Mouse (Mus musculus) forebrain, embryonic 13.5 days (tissue): Measurements from ENCODE around the gene Tap1. TPM values are rescaled to one million over a fixed set of nuclear protein-coding genes. Genes with fewer than 3 reads are reported as not detected.
"Not testable (repeated sequence)": the region's sequence is repeated elsewhere in the genome, so short reads cannot be mapped to it uniquely, and the experiment has no call there.

Source experiments
- ATAC-seq: fragments of 200-750 bp; cut with Nextera tagmentation; 2 replicates; pipeline ENCODE4 v1.8.0; 2017
- H3K27ac ChIP-seq: fragments of 300-500 bp; sonication (generic); 2 replicates; pipeline ENCODE4 v1.5.1; 2015; ENCODE audit warnings: inconsistent platforms, mild to moderate bottlenecking, moderate library complexity
- H3K27me3 ChIP-seq: fragments of 300-500 bp; sonication (generic); 2 replicates; pipeline ENCODE4 v1.6.1; 2015; ENCODE audit warnings: mild to moderate bottlenecking, inconsistent platforms
- H3K36me3 ChIP-seq: fragments of 300-500 bp; sonication (generic); 2 replicates; pipeline ENCODE4 v1.6.1; 2015; ENCODE audit warnings: mild to moderate bottlenecking, inconsistent platforms; ENCODE audit not compliant: poor library complexity, severe bottlenecking
- H3K4me1 ChIP-seq: fragments of 300-500 bp; sonication (generic); 2 replicates; pipeline ENCODE4 v1.6.1; 2015; ENCODE audit warnings: inconsistent platforms
- H3K4me2 ChIP-seq: fragments of 300-500 bp; sonication (generic); 2 replicates; pipeline ENCODE4 v1.6.1; 2015; ENCODE audit warnings: inconsistent platforms, mild to moderate bottlenecking, moderate library complexity
- H3K4me3 ChIP-seq: fragments of 300-500 bp; sonication (generic); 2 replicates; pipeline ENCODE4 v1.5.1; 2015; ENCODE audit warnings: mild to moderate bottlenecking, inconsistent platforms
- H3K9ac ChIP-seq: fragments of 300-500 bp; sonication (generic); 2 replicates; pipeline ENCODE4 v1.6.1; 2015; ENCODE audit warnings: mild to moderate bottlenecking, inconsistent platforms
- H3K9me3 ChIP-seq: fragments of 300-500 bp; sonication (generic); replicated peaks from 2 replicates; pipeline ENCODE4 v1.6.1; 2016; ENCODE audit warnings: inconsistent platforms
- WGBS: fragments of 180-500 bp; shearing (Covaris S2); methylation state at CpG from one replicate; pipeline ENCODE4 v1.1.7; 2015; 5-methylcytosine and 5-hydroxymethylcytosine counted together
- polyA plus RNA-seq: library from polyadenylated mRNA; unstranded; fragments of >200 nt; fragmentation: Nextera tagmentation; extraction: Ambion mirVana; gene quantifications from 2 replicates; pipeline ENCODE4 v1.2.1, GENCODE M21; 2015

Gene Tap1
- polyA plus RNA-seq, 1 experiment from 2014 or later: 0.84 TPM

DNA sequence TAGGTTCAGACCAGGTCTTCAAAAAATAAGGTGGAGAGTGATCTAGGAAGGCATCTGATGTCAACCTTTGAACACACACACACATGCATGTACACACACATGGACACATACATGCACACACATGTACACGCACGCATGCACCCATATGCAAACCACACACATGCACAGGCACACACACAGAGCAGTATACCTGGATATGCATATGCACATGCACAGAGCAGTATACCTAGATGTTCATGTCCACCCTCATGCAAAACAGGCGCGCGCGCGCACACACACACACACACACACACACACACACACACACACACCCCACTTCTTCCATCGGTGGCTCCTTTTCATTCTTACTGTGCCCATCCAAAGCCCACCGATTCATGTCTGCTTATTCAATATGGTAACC is 20.5 kb downstream of the Tap1 start:
- no peak for ATAC-seq
- Histone ChIP-seq H3K27me3 (peaks cover 81% of the 10 kb centered on the region), H3K4me2 (no peak overlapping the region), H3K36me3 (no peaks in the 10 kb centered on the region), H3K4me3 (no peak overlapping the region), H3K9me3 (no peaks in the 10 kb centered on the region; the same call in 1 of the 2 replicates), H3K27ac (no peak overlapping the region), H3K4me1 (peaks cover 11% of the 10 kb centered on the region; the same call in 1 of the 2 replicates), H3K9ac (no peak overlapping the region)
- WGBS: 95% methylated on average over 9 of the region's 9 CpGs

DNA sequence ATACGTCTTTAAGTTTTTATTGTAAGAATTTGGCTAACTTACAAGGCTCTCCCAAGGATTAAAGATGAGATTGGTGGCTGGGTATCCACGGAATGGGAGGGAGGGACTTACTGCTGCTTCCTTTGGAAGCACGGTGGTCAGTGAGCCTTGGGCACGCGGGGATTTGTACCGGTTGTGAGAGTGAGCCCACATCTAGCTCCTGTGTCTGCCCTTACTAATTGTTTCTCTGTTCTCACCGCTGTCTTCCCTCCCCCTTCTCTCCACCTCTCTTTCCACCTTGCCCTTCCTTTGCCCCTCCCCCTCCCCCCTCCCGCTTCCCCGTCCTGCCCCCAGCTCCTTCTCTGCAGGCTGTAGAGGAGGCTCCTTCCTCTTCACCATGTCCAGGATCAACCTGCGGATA is 21.1 kb downstream of the Tap1 start:
- WGBS: 28% methylated on average over 10 of the region's 10 CpGs
- Histone ChIP-seq H3K9ac (no peak overlapping the region), H3K27ac (no peak overlapping the region), H3K4me1 (peaks cover 11% of the 10 kb centered on the region; the same call in 1 of the 2 replicates), H3K4me3 (no peak overlapping the region), H3K4me2 (no peak overlapping the region), H3K9me3 (no peaks in the 10 kb centered on the region; the same call in 1 of the 2 replicates), H3K27me3 (peaks cover 80% of the 10 kb centered on the region), H3K36me3 (no peaks in the 10 kb centered on the region)
- no peak for ATAC-seq

DNA sequence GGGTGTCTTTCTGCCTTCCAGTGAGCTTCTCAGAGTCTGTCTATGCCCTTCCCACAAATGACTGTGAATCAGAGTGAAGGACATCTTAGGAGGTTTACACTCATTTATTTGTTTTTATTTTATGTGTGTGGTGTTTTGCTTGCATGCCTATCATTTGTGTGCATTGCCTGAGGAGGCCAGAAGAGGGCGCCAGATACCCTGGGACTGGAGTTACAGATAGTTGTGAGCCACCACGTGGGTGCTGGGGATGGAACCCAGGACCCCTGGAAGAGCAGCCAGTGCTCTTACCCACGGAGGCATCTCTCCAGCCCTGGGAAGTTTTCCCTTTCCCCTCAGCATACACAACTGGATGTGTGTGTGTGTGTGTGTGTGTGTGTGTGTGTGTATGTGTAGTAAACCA is 22.3 kb downstream of the Tap1 start:
- no peaks in the 10 kb centered on the region; the same call in 1 of the 2 replicates for H3K9me3 ChIP-seq
- ATAC-seq: no peak
- H3K4me3 ChIP-seq: no peak overlapping the region
- H3K4me2 ChIP-seq: no peak overlapping the region
- H3K9ac ChIP-seq: no peak overlapping the region
- no peak overlapping the region for H3K27ac ChIP-seq
- H3K4me1 ChIP-seq: peaks cover 13% of the 10 kb centered on the region; the same call in 1 of the 2 replicates
- H3K27me3 ChIP-seq: peaks cover 83% of the 10 kb centered on the region
- H3K36me3 ChIP-seq: no peaks in the 10 kb centered on the region
- 33% methylated on average over 3 of the region's 3 CpGs for WGBS

DNA sequence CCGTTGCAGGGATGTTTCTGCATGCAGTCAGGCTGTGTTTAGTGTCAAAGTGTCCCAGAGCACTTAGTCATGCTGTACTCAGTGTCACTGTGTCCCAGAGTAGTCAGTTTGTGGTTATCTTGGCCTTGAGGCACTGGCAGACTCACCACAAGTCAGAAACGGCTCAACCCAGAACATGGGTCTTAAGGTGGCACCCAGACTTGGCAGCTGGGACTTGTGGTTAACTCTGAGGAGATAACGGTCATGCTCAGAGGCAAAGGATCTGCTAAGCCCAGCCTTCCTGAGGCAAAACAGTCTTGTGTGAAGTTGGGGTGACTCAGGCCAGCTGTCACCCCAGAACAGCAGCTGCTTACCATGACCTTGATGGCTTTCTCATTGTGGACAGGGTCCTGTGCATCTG is 23.2 kb downstream of the Tap1 start:
- Histone ChIP-seq H3K4me1 (0 out of 2 replicates have a peak, but pooled peaks cover 4% of the 10 kb centered on the region), H3K27ac (no peak overlapping the region), H3K9me3 (no peaks in the 10 kb centered on the region; the same call in 1 of the 2 replicates), H3K4me3 (no peak overlapping the region), H3K4me2 (no peak overlapping the region), H3K9ac (no peak overlapping the region), H3K36me3 (no peaks in the 10 kb centered on the region), H3K27me3 (peaks cover 81% of the 10 kb centered on the region)
- WGBS: 77% methylated on average over 3 of the region's 3 CpGs
- no peak for ATAC-seq

DNA sequence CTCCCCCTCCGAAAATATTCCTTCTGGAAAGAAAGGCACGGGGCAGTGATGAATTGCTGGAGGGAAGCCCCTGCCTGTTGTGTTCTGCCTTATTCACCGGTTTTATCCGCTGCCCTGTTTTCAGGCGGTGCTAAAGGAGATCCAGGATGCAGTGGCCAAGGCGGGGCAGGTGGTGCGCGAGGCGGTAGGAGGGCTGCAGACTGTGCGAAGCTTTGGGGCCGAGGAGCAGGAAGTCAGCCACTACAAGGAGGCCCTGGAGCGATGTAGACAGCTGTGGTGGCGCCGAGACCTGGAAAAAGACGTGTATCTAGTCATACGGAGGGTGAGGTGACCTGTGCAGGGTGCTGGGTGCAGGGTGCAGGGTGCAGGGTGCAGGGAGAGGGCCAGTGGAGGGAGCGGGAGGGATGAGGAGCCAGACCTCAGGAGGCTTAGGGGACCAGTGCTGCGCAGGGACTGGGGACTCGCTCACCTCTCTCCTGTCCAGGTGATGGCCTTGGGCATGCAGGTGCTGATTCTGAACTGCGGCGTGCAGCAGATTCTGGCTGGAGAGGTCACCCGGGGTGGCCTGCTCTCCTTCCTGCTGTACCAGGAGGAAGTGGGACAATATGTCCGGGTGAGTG is 24.5 kb downstream of the Tap1 start:
- Histone ChIP-seq H3K9me3 (no peaks in the 10 kb centered on the region; the same call in 1 of the 2 replicates), H3K9ac (no peak overlapping the region), H3K4me2 (no peak overlapping the region; the same call in 1 of the 2 replicates), H3K4me3 (no peak overlapping the region), H3K27me3 (peaks cover 72% of the 10 kb centered on the region), H3K36me3 (no peaks in the 10 kb centered on the region), H3K4me1 (0 out of 2 replicates have a peak, but pooled peaks cover 3% of the 10 kb centered on the region), H3K27ac (no peak overlapping the region)
- WGBS: 23% methylated on average over 23 of the region's 23 CpGs
- no peak for ATAC-seq

DNA sequence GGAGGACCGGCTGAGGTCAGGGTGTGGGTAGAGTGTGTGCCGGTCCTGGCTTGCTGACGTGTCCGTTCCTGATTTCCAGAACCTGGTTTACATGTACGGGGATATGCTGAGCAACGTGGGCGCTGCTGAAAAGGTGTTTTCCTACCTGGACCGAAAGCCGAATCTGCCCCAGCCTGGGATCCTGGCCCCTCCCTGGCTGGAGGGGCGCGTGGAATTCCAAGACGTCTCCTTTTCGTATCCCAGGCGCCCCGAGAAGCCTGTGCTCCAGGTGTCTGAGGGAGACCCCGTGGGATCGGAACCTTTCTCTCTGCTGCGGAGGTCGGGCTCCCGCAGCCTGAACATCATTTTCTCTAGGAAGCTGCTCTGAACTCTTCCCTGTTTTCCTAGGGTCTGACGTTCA is 26.6 kb downstream of the Tap1 start:
- Histone ChIP-seq H3K27ac (no peak overlapping the region), H3K27me3 (peaks cover 58% of the 10 kb centered on the region), H3K36me3 (no peaks in the 10 kb centered on the region), H3K4me3 (no peak overlapping the region), H3K4me2 (no peak overlapping the region), H3K9ac (no peak overlapping the region), H3K4me1 (0 out of 2 replicates have a peak, but pooled peaks cover 3% of the 10 kb centered on the region), H3K9me3 (no peaks in the 10 kb centered on the region; the same call in 1 of the 2 replicates)
- WGBS: 43% methylated on average over 21 of the region's 21 CpGs
- no peak for ATAC-seq

DNA sequence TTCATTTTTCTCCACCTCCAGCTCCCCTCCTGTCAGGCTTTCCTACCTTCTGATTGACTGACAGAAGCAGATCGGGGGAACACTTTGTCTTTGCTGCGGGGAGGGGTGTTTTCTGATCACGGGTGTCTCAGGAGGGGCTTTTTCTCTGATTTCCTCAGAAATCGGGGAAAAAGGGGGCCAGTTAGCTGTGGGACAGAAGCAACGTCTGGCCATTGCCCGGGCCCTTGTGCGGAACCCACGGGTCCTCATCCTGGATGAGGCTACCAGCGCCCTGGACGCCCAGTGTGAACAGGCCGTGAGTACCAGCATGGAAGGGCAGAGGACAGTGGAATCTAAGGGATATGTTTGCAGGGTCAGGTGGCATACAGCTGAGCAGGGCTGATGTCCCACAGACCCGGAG is 27.8 kb downstream of the Tap1 start:
- H3K4me3 ChIP-seq: no peak overlapping the region
- ATAC-seq: no peak
- no peak overlapping the region for H3K9ac ChIP-seq
- H3K36me3 ChIP-seq: no peaks in the 10 kb centered on the region
- WGBS: 88% methylated on average over 12 of the region's 12 CpGs
- peaks cover 55% of the 10 kb centered on the region for H3K27me3 ChIP-seq
- H3K9me3 ChIP-seq: no peaks in the 10 kb centered on the region
- no peak overlapping the region for H3K4me2 ChIP-seq
- H3K4me1 ChIP-seq: 0 out of 2 replicates have a peak, but pooled peaks cover 3% of the 10 kb centered on the region
- no peak overlapping the region for H3K27ac ChIP-seq

DNA sequence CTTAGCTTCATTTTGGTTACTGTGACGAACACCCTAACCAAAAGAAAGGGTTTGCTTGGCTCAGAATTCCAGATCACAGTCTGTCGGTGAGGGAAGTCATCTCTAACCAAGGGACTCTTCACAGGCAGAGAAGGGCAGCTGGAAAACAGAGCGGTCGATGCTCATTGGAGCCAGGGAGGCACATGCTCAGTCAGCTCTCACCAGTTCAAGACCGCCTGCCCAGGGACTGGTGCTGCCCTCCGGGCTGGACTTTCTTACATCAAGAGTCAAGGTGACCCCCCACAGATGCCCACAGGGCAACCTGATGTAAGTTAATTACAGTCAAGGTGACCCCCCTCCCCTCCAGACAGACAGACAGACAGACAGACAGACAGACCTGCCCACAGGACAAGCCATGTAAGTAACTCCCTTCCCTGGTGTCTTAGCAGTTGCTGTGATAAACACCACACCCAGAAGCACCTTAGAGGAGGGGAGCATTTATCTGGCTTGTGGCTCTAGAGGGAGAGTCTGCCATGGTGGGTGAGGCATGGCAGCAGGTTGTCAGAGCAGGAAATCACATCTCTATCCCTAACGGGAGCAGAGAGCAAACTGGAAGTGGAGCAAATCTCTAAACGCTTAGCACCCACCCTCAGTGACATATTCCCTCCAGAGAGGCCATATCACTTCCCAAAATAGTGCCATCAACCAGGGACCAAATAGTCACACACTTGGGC is 30.0 kb downstream of the Tap1 start:
- Histone ChIP-seq H3K4me3 (no peak overlapping the region), H3K4me1 (0 out of 2 replicates have a peak, but pooled peaks cover 3% of the 10 kb centered on the region), H3K27me3 (peaks cover 33% of the 10 kb centered on the region), H3K9me3 (no peaks in the 10 kb centered on the region), H3K9ac (no peak overlapping the region), H3K27ac (no peak overlapping the region), H3K4me2 (no peak overlapping the region), H3K36me3 (no peaks in the 10 kb centered on the region)
- no peak for ATAC-seq
- WGBS: 87% methylated on average over 8 of the region's 8 CpGs

DNA sequence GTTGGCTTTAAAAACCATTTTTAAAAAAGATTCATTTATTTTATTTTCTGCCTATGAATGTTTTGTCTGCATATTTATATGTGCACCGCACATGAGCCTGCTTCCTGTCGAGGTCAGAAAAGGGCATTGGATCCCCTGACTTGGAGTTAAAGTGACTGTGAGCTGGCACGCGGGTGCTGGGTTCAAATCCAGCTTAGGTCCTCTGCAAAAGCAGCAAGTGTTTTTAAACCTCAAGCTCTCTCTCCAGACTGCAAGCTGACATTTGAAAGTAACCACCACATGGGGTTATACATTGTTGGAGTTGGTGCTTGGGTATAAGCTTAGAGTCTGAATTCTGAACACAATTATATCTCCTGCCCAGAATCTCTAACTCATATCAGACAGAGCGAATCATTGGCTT is 30.6 kb downstream of the Tap1 start:
- no peak overlapping the region for H3K4me3 ChIP-seq
- no peak for ATAC-seq
- H3K9me3 ChIP-seq: no peaks in the 10 kb centered on the region
- no peak overlapping the region for H3K9ac ChIP-seq
- no peak overlapping the region for H3K4me2 ChIP-seq
- peaks cover 27% of the 10 kb centered on the region for H3K27me3 ChIP-seq
- H3K36me3 ChIP-seq: no peaks in the 10 kb centered on the region
- 86% methylated on average over 5 of the region's 5 CpGs for WGBS
- 0 out of 2 replicates have a peak, but pooled peaks cover 3% of the 10 kb centered on the region for H3K4me1 ChIP-seq
- H3K27ac ChIP-seq: no peak overlapping the region

DNA sequence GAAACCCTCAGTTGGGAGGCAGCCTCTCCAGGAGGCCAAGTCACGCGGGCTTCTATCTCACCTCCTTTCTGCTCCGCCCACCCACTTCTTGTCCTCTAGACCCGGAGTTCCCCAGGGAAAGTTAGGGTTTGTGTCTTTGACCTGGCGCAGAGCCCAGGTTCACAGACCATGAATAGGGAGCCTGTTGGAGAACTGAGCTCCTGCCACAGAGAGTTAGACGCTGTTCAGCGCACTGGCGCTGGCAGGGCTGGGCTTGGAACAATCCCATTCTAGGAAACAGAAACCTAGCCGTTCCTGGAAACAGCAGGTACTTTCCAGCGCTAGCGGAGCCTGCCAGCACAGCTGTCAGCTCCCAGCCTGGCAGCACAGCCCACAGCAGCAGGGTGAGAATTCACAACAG is 31.3 kb downstream of the Tap1 start:
- Histone ChIP-seq H3K4me3 (no peak overlapping the region), H3K36me3 (no peaks in the 10 kb centered on the region), H3K9ac (no peak overlapping the region), H3K4me1 (0 out of 2 replicates have a peak, but pooled peaks cover 3% of the 10 kb centered on the region), H3K27me3 (peaks cover 21% of the 10 kb centered on the region), H3K9me3 (no peaks in the 10 kb centered on the region), H3K4me2 (no peak overlapping the region), H3K27ac (no peak overlapping the region)
- WGBS: 72% methylated on average over 11 of the region's 11 CpGs
- no peak for ATAC-seq

DNA sequence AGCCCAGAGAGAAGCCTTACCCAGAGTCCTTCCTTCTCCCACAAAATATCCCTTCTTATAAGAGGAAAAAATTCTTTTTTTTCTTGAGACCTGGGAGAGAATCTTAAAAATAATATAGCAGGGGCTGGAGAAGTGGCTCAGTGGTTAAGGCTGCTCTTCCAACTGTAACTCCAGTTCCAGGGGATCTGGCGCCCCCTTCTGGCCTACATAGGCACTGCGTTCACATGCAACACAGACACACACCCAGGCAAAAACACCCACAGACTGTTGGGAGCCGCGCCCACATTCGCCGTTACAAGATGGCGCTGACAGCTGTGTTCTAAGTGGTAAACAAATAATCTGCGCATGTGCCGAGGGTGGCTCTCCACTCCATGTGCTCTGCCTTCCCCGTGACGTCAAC is 31.7 kb downstream of the Tap1 start:
- H3K36me3 ChIP-seq: not testable (repeated sequence)

DNA sequence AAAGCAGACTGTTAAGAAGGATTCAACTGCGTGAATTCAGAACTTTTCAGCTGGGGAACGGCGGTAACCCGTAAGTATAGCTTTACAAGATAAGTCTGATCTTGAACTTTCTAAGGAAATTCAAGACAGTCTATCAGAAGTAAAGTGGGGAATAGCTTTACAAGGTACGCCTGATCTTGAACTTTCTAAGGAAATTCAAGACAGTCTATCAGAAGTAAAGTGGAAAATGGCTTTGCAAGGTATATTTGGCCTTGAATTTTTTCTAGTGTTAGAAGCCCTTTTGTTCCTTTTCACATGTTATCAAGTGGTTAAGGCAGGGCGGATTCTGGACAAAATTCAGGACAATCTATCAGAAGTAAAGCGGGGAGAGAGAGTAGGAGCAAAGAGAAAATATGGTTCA is 32.4 kb downstream of the Tap1 start:
- H3K27ac ChIP-seq, ATAC-seq, H3K4me1 ChIP-seq, H3K9me3 ChIP-seq, H3K4me3 ChIP-seq, H3K9ac ChIP-seq, H3K36me3 ChIP-seq, H3K4me2 ChIP-seq: not testable (repeated sequence)
- peaks cover 11% of the 10 kb centered on the region for H3K27me3 ChIP-seq
- WGBS: 96% methylated on average over 4 of the region's 7 CpGs

More for the DNA sequence above, 31.7 kb downstream of the Tap1 start:
- ATAC-seq, H3K9ac ChIP-seq, H3K27ac ChIP-seq, H3K4me1 ChIP-seq, H3K4me3 ChIP-seq, H3K4me2 ChIP-seq, H3K9me3 ChIP-seq: not testable (repeated sequence)
- WGBS: 83% methylated on average over 8 of the region's 11 CpGs
- peaks cover 17% of the 10 kb centered on the region for H3K27me3 ChIP-seq
